In genomic region chr3:92050382-92051054, GRCm38 (mm10) we compare ENCODE assay signal across 8 mouse cellular contexts. TPM values are rescaled to one million over a fixed set of nuclear protein-coding genes. Genes with fewer than 3 reads are reported as not detected.
DNase-seq lines count a peak whose midpoint lies in the region; ATAC-seq lines count a peak whose summit lies in the region.

No protein-coding gene starts in this region.

- 49% methylated on average over 6 of the region's 6 CpGs for WGBS in hindbrain, embryonic 11.5 days
- WGBS in hindbrain, embryonic 16.5 days, result 52% methylated on average over 6 of the region's 6 CpGs
- WGBS in midbrain, embryonic 12.5 days, result 59% methylated on average over 6 of the region's 6 CpGs
- 55% methylated on average over 6 of the region's 6 CpGs for WGBS in midbrain, embryonic 15.5 days
- 52% methylated on average over 6 of the region's 6 CpGs for WGBS in forebrain, embryonic 12.5 days

- no peak for ATAC-seq in hindbrain, embryonic 11.5 days (ENCODE audit: low FRiP score)
- ATAC-seq in hindbrain, embryonic 16.5 days, result no peak
- peak; percentile 72 for ATAC-seq in midbrain, embryonic 12.5 days (ENCODE audit: low FRiP score, low read depth)
- ATAC-seq in midbrain, embryonic 15.5 days (replicated peaks), result no peak
- ATAC-seq in forebrain, embryonic 12.5 days (ENCODE audit: low FRiP score), result no peak

- no peak overlapping the region for H3K9ac ChIP-seq in hindbrain, embryonic 11.5 days (ENCODE audit: low read depth, low read length)
- H3K9ac ChIP-seq in hindbrain, embryonic 16.5 days (ENCODE audit: low read depth, low read length), result no peak overlapping the region
- no peak overlapping the region for H3K9ac ChIP-seq in midbrain, embryonic 12.5 days (replicated peaks)
- H3K9ac ChIP-seq in midbrain, embryonic 15.5 days, result no peak overlapping the region
- no peak overlapping the region for H3K9ac ChIP-seq in forebrain, embryonic 12.5 days

- no peak overlapping the region for H3K27ac ChIP-seq in hindbrain, embryonic 11.5 days (ENCODE audit: low read depth, low read length)
- H3K27ac ChIP-seq in hindbrain, embryonic 16.5 days (ENCODE audit: low read depth, low read length), result no peak overlapping the region
- no peak overlapping the region for H3K27ac ChIP-seq in midbrain, embryonic 12.5 days (replicated peaks)
- H3K27ac ChIP-seq in midbrain, embryonic 15.5 days, result no peak overlapping the region
- H3K27ac ChIP-seq in forebrain, embryonic 12.5 days, result no peak overlapping the region

- DNase-seq in hindbrain, embryonic 11.5 days (ENCODE audit: low spot score), result peak; percentile 58
- DNase-seq in c-Kit-positive CD71-positive TER-119-positive erythroid progenitor cells, embryonic 14.5 days (ENCODE audit: low spot score), result peak; percentile 3
- peak; percentile 35 for DNase-seq in mesoderm, embryonic 11.5 days (ENCODE audit: low read depth, low spot score)
- no peak for DNase-seq in urinary bladder, postnatal 10 days (ENCODE audit: low spot score)

- no peak overlapping the region for H3K4me3 ChIP-seq in hindbrain, embryonic 11.5 days (ENCODE audit: low read depth, low read length)
- H3K4me3 ChIP-seq in hindbrain, embryonic 16.5 days (ENCODE audit: low read length), result no peak overlapping the region
- H3K4me3 ChIP-seq in midbrain, embryonic 12.5 days, result no peak overlapping the region
- H3K4me3 ChIP-seq in midbrain, embryonic 15.5 days, result no peak overlapping the region
- no peak overlapping the region for H3K4me3 ChIP-seq in forebrain, embryonic 12.5 days (replicated peaks)

- H3K4me1 ChIP-seq in hindbrain, embryonic 11.5 days (replicated peaks; ENCODE audit: control insufficient read depth, insufficient read depth, low read length), result no peaks in the 10 kb centered on the region
- no peaks in the 10 kb centered on the region for H3K4me1 ChIP-seq in hindbrain, embryonic 16.5 days (ENCODE audit: control insufficient read depth, insufficient read depth, low read depth, low read length)
- H3K4me1 ChIP-seq in midbrain, embryonic 12.5 days, result no peaks in the 10 kb centered on the region
- no peaks in the 10 kb centered on the region for H3K4me1 ChIP-seq in midbrain, embryonic 15.5 days
- H3K4me1 ChIP-seq in forebrain, embryonic 12.5 days, result no peaks in the 10 kb centered on the region

- H3K4me2 ChIP-seq in hindbrain, embryonic 11.5 days (replicated peaks; ENCODE audit: low read depth, low read length), result no peak overlapping the region
- no peak overlapping the region for H3K4me2 ChIP-seq in hindbrain, embryonic 16.5 days (ENCODE audit: low read length)
- no peak overlapping the region for H3K4me2 ChIP-seq in midbrain, embryonic 12.5 days (replicated peaks)
- no peak overlapping the region for H3K4me2 ChIP-seq in midbrain, embryonic 15.5 days
- H3K4me2 ChIP-seq in forebrain, embryonic 12.5 days, result no peak overlapping the region

- no peaks in the 10 kb centered on the region for H3K36me3 ChIP-seq in hindbrain, embryonic 11.5 days (ENCODE audit: control insufficient read depth, insufficient read depth, low read length)
- H3K36me3 ChIP-seq in hindbrain, embryonic 16.5 days (ENCODE audit: control insufficient read depth, insufficient read depth, low read length), result no peaks in the 10 kb centered on the region
- H3K36me3 ChIP-seq in midbrain, embryonic 12.5 days, result no peaks in the 10 kb centered on the region
- H3K36me3 ChIP-seq in midbrain, embryonic 15.5 days (replicated peaks), result no peaks in the 10 kb centered on the region
- H3K36me3 ChIP-seq in forebrain, embryonic 12.5 days (replicated peaks), result no peaks in the 10 kb centered on the region

- no peaks in the 10 kb centered on the region for H3K27me3 ChIP-seq in hindbrain, embryonic 11.5 days (ENCODE audit: control insufficient read depth, insufficient read depth, low read length)
- no peaks in the 10 kb centered on the region for H3K27me3 ChIP-seq in hindbrain, embryonic 16.5 days (replicated peaks; ENCODE audit: control insufficient read depth, insufficient read depth, low read length)
- H3K27me3 ChIP-seq in midbrain, embryonic 12.5 days, result no peaks in the 10 kb centered on the region
- H3K27me3 ChIP-seq in midbrain, embryonic 15.5 days (replicated peaks), result no peaks in the 10 kb centered on the region
- H3K27me3 ChIP-seq in forebrain, embryonic 12.5 days, result no peaks in the 10 kb centered on the region

- no peaks in the 10 kb centered on the region for H3K9me3 ChIP-seq in hindbrain, embryonic 11.5 days (ENCODE audit: control insufficient read depth, low read length)
- no peaks in the 10 kb centered on the region for H3K9me3 ChIP-seq in hindbrain, embryonic 16.5 days (ENCODE audit: control insufficient read depth, low read length)
- H3K9me3 ChIP-seq in midbrain, embryonic 12.5 days, result no peaks in the 10 kb centered on the region
- no peaks in the 10 kb centered on the region for H3K9me3 ChIP-seq in midbrain, embryonic 15.5 days
- no peaks in the 10 kb centered on the region for H3K9me3 ChIP-seq in forebrain, embryonic 12.5 days

RNA-seq across cellular contexts. Expression of gene Lor, which starts 32.4 kb away (rescaled TPM):
- 1.4 and 1.6 TPM in 2 replicates for polyA plus RNA-seq in hindbrain, embryonic 11.5 days (2014; fragmentation: Nextera tagmentation; extraction: Ambion mirVana)
- polyA plus RNA-seq in hindbrain, embryonic 16.5 days (2015; fragmentation: Nextera tagmentation; extraction: Ambion mirVana), result 6.7 and 7.9 TPM in 2 replicates
- 2.7 and 3.1 TPM in 2 replicates for polyA plus RNA-seq in midbrain, embryonic 12.5 days (2016; fragmentation: Nextera tagmentation; extraction: Ambion mirVana)
- 8.8 TPM in 2 replicates for polyA plus RNA-seq in midbrain, embryonic 15.5 days (2015; fragmentation: Nextera tagmentation; extraction: Ambion mirVana)
- polyA plus RNA-seq in forebrain, embryonic 12.5 days (2016; fragmentation: Nextera tagmentation; extraction: Ambion mirVana), result 1.6 TPM in 2 replicates

RNA-seq across cellular contexts. Expression of gene Pglyrp3, which starts 36.1 kb away (rescaled TPM):
- not detected in 2 replicates for polyA plus RNA-seq in hindbrain, embryonic 11.5 days (2014; fragmentation: Nextera tagmentation; extraction: Ambion mirVana)
- not detected in 2 replicates for polyA plus RNA-seq in hindbrain, embryonic 16.5 days (2015; fragmentation: Nextera tagmentation; extraction: Ambion mirVana)
- not detected in 2 replicates for polyA plus RNA-seq in midbrain, embryonic 12.5 days (2016; fragmentation: Nextera tagmentation; extraction: Ambion mirVana)
- not detected in 2 replicates for polyA plus RNA-seq in midbrain, embryonic 15.5 days (2015; fragmentation: Nextera tagmentation; extraction: Ambion mirVana)
- polyA plus RNA-seq in forebrain, embryonic 12.5 days (2016; fragmentation: Nextera tagmentation; extraction: Ambion mirVana), result not detected in 2 replicates
